Mouse (Mus musculus) lung, postnatal 0 days (tissue): ENCODE measurements around the gene Gm4737.

ENCODE experiments used
- CTCF ChIP-seq: IDR thresholded peaks from 2 replicates; pipeline ENCODE4 v1.5.1; 2016; ENCODE audit warnings: antibody characterized with exemption, mild to moderate bottlenecking
- EP300 ChIP-seq: IDR thresholded peaks from 2 replicates; pipeline ENCODE4 v1.6.1; 2016; ENCODE audit warnings: antibody characterized with exemption, mild to moderate bottlenecking, control low read depth

- peak; percentile 41 for TF ChIP-seq CTCF
- TF ChIP-seq EP300, result no peak
Measured at GRCm38 (mm10) chr16:46151141-46151540, 3.7 kb downstream of the Gm4737 start.
